Mouse (Mus musculus): ENCODE measurements around the gene Cyp27b1.

The Cyp27b1 gene

GRCm38 (mm10) chr10:127085633-127086032, 37.6 kb downstream of the Cyp27b1 start:
- no peak for DNase-seq (ENCODE audit: extremely low read depth, low read depth)

- no peak for DNase-seq (ENCODE audit: extremely low read depth, low read depth)
Observed at GRCm38 (mm10) chr10:127090560-127091411, 42.7 kb downstream of the Cyp27b1 start.

- DNase-seq (ENCODE audit: extremely low read depth, low read depth): no peak
Observed at GRCm38 (mm10) chr10:127091507-127092396, 43.7 kb downstream of the Cyp27b1 start.

GRCm38 (mm10) chr10:127092742-127093141, 44.7 kb downstream of the Cyp27b1 start:
- DNase-seq (ENCODE audit: extremely low read depth, low read depth): no peak

- no peak for DNase-seq (ENCODE audit: extremely low read depth, low read depth)
Observed at GRCm38 (mm10) chr10:127094382-127094802, 46.3 kb downstream of the Cyp27b1 start.

- DNase-seq (ENCODE audit: extremely low read depth, low read depth): no peak
Observed at GRCm38 (mm10) chr10:127098514-127098913, 50.5 kb downstream of the Cyp27b1 start.

- no peak for DNase-seq (ENCODE audit: extremely low read depth, low read depth)
Observed at GRCm38 (mm10) chr10:127099191-127099590, 51.1 kb downstream of the Cyp27b1 start.

GRCm38 (mm10) chr10:127099868-127100267, 51.8 kb downstream of the Cyp27b1 start:
- no peak for DNase-seq (ENCODE audit: extremely low read depth, low read depth)

GRCm38 (mm10) chr10:127100414-127100813, 52.4 kb downstream of the Cyp27b1 start:
- DNase-seq (ENCODE audit: extremely low read depth, low read depth): no peak

GRCm38 (mm10) chr10:127101151-127101550, 53.1 kb downstream of the Cyp27b1 start:
- no peak for DNase-seq (ENCODE audit: extremely low read depth, low read depth)
